Mouse (Mus musculus) brain, adult 2 months (tissue): ENCODE measurements around the gene Padi3.

Experiments used
- DNase-seq: peaks from one replicate; pipeline ENCODE4 v3.0.0; 2011; ENCODE audit warnings: low read depth, low spot score

The Padi3 gene

GRCm38 (mm10) chr4:140815996-140816917 is 5.8 kb upstream of the Padi3 start:
- no peak for DNase-seq

GRCm38 (mm10) chr4:140815496-140815895 is 5.0 kb upstream of the Padi3 start:
- DNase-seq, result no peak

GRCm38 (mm10) chr4:140814241-140815225 is 4.1 kb upstream of the Padi3 start:
- DNase-seq, result no peak

- DNase-seq, result no peak
These were observed 3.1 kb upstream of the Padi3 start for GRCm38 (mm10) chr4:140813358-140814185.

- DNase-seq, result no peak
These were observed 2.2 kb upstream of the Padi3 start for GRCm38 (mm10) chr4:140812609-140813008.

- DNase-seq, result no peak
These were observed 1.7 kb upstream of the Padi3 start for GRCm38 (mm10) chr4:140812191-140812590.

GRCm38 (mm10) chr4:140809118-140809517 is 1.3 kb downstream of the Padi3 start:
- no peak for DNase-seq

GRCm38 (mm10) chr4:140804601-140805000 is 5.8 kb downstream of the Padi3 start:
- peak; percentile 17 for DNase-seq

GRCm38 (mm10) chr4:140801364-140801763 is 9.1 kb downstream of the Padi3 start:
- DNase-seq, result no peak

- no peak for DNase-seq
These were observed 13.7 kb downstream of the Padi3 start for GRCm38 (mm10) chr4:140796786-140797185.

GRCm38 (mm10) chr4:140794678-140795077 is 15.8 kb downstream of the Padi3 start:
- no peak for DNase-seq

- DNase-seq, result no peak
These were observed 16.7 kb downstream of the Padi3 start for GRCm38 (mm10) chr4:140793795-140794194.

- DNase-seq, result no peak
These were observed 17.9 kb downstream of the Padi3 start for GRCm38 (mm10) chr4:140792584-140792983.

- no peak for DNase-seq
These were observed 19.4 kb downstream of the Padi3 start for GRCm38 (mm10) chr4:140791071-140791470.

- no peak for DNase-seq
These were observed 20.5 kb downstream of the Padi3 start for GRCm38 (mm10) chr4:140789983-140790382.

- DNase-seq, result peak; percentile 45
These were observed 21.5 kb downstream of the Padi3 start for GRCm38 (mm10) chr4:140788983-140789382.

- DNase-seq, result no peak
These were observed 22.2 kb downstream of the Padi3 start for GRCm38 (mm10) chr4:140788264-140788663.

- no peak for DNase-seq
These were observed 23.0 kb downstream of the Padi3 start for GRCm38 (mm10) chr4:140787414-140787813.

GRCm38 (mm10) chr4:140785217-140785616 is 25.2 kb downstream of the Padi3 start:
- no peak for DNase-seq

GRCm38 (mm10) chr4:140784292-140784945 is 26.0 kb downstream of the Padi3 start:
- no peak for DNase-seq

- DNase-seq, result no peak
These were observed 27.6 kb downstream of the Padi3 start for GRCm38 (mm10) chr4:140782821-140783220.
